Mouse (Mus musculus) heart, embryonic 10.5 days (tissue): ENCODE results near the gene Gata5. TPM values are rescaled to one million over a fixed set of nuclear protein-coding genes. Genes with fewer than 3 reads are reported as not detected.

Experiments used
- DNase-seq: peaks from one replicate; pipeline ENCODE4 v3.0.0-alpha.2; 2017; ENCODE audit warnings: low spot score
- H3K27ac ChIP-seq: fragments of 300-500 bp; sonication (generic); 2 replicates; pipeline ENCODE4 v1.5.1; 2016; ENCODE audit warnings: mild to moderate bottlenecking
- H3K27me3 ChIP-seq: fragments of 300-500 bp; sonication (generic); 2 replicates; pipeline ENCODE4 v1.6.1; 2016; ENCODE audit warnings: mild to moderate bottlenecking; ENCODE audit not compliant: poor library complexity, insufficient read depth, severe bottlenecking
- H3K36me3 ChIP-seq: fragments of 300-500 bp; sonication (generic); 2 replicates; pipeline ENCODE4 v1.6.1; 2016; ENCODE audit warnings: mild to moderate bottlenecking, moderate library complexity
- H3K4me1 ChIP-seq: fragments of 300-500 bp; sonication (generic); 2 replicates; pipeline ENCODE4 v1.6.1; 2016; ENCODE audit warnings: mild to moderate bottlenecking
- H3K4me3 ChIP-seq: fragments of 300-500 bp; sonication (generic); 2 replicates; pipeline ENCODE4 v1.5.1; 2016; ENCODE audit warnings: mild to moderate bottlenecking, moderate library complexity
- H3K9me3 ChIP-seq: fragments of 300-500 bp; sonication (generic); 2 replicates; pipeline ENCODE4 v1.6.1; 2016; ENCODE audit warnings: mild to moderate bottlenecking, moderate library complexity
- WGBS: fragments of 180-500 bp; shearing (Covaris S2); methylation state at CpG from one replicate; pipeline ENCODE4 v1.1.7; 2016; 5-methylcytosine and 5-hydroxymethylcytosine counted together
- polyA plus RNA-seq: library from polyadenylated mRNA; unstranded; fragments of >200 nt; fragmentation: Nextera tagmentation; extraction: Ambion mirVana; gene quantifications from 2 replicates; pipeline ENCODE4 v1.2.1, GENCODE M21; 2016

Gata5 gene
- polyA plus RNA-seq, 1 experiment from 2014 or later: 41.3 TPM

GRCm38 (mm10) chr2:180341229-180341628, 6.7 kb upstream of the Gata5 start:
- Histone ChIP-seq H3K27ac (peak overlapping the region; percentile 97), H3K9me3 (no peaks in the 10 kb centered on the region), H3K27me3 (no peaks in the 10 kb centered on the region), H3K36me3 (no peaks in the 10 kb centered on the region), H3K4me3 (peak overlapping the region; percentile 51), H3K4me1 (peaks cover 98% of the 10 kb centered on the region)
- peak; percentile 89 for DNase-seq
- 4% methylated on average over 8 of the region's 8 CpGs for WGBS

- peak; percentile 91 for DNase-seq
- Histone ChIP-seq H3K9me3 (no peaks in the 10 kb centered on the region), H3K36me3 (no peaks in the 10 kb centered on the region), H3K27me3 (no peaks in the 10 kb centered on the region), H3K27ac (peak overlapping the region; percentile 97), H3K4me3 (peak overlapping the region; percentile 51), H3K4me1 (peaks cover 100% of the 10 kb centered on the region)
- WGBS: 10% methylated on average over 11 of the region's 11 CpGs
These were observed 5.4 kb upstream of the Gata5 start for GRCm38 (mm10) chr2:180339886-180340285.

GRCm38 (mm10) chr2:180333778-180334550, 535 bp downstream of the Gata5 start:
- Histone ChIP-seq H3K4me1 (peaks cover 76% of the 10 kb centered on the region), H3K27me3 (peaks cover 13% of the 10 kb centered on the region; the same call in 1 of the 2 replicates)
- WGBS: under 1% methylated on average over 69 of the region's 69 CpGs

GRCm38 (mm10) chr2:180329466-180329865, 5.0 kb downstream of the Gata5 start:
- peaks cover 77% of the 10 kb centered on the region for H3K36me3 ChIP-seq
- 95% methylated on average over 1 of the region's 1 CpGs for whole genome bisulfite sequencing

More at GRCm38 (mm10) chr2:180333778-180334550, 535 bp downstream of the Gata5 start:
- H3K9me3 ChIP-seq: no peaks in the 10 kb centered on the region
- DNase-seq: no peak
- H3K4me3 ChIP-seq: peak overlapping the region; percentile 92
- peak overlapping the region; percentile 97 for H3K27ac ChIP-seq
- peaks cover 32% of the 10 kb centered on the region for H3K36me3 ChIP-seq

GRCm38 (mm10) chr2:180322674-180323355, 11.7 kb downstream of the Gata5 start:
- Histone ChIP-seq H3K9me3 (no peaks in the 10 kb centered on the region), H3K4me3 (peak overlapping the region; percentile 43), H3K27ac (peak overlapping the region; percentile 83), H3K27me3 (no peaks in the 10 kb centered on the region), H3K4me1 (peaks cover 79% of the 10 kb centered on the region), H3K36me3 (peaks cover 37% of the 10 kb centered on the region)
- DNase-seq: peak; percentile 89
- 4% methylated on average over 14 of the region's 14 CpGs for WGBS

More at GRCm38 (mm10) chr2:180329466-180329865, 5.0 kb downstream of the Gata5 start:
- Histone ChIP-seq H3K4me3 (peak overlapping the region; percentile 92; the same call in 1 of the 2 replicates), H3K9me3 (no peaks in the 10 kb centered on the region), H3K27ac (0 out of 2 replicates have a peak overlapping the region, but pooled peaks have one; percentile 36), H3K4me1 (peaks cover 70% of the 10 kb centered on the region), H3K27me3 (peaks cover 13% of the 10 kb centered on the region; the same call in 1 of the 2 replicates)
- DNase-seq: no peak

GRCm38 (mm10) chr2:180320216-180320615, 14.3 kb downstream of the Gata5 start:
- H3K9me3 ChIP-seq: no peaks in the 10 kb centered on the region
- no peak for DNase-seq
- peak overlapping the region; percentile 86; the same call in 1 of the 2 replicates for H3K27ac ChIP-seq
- 60% methylated on average over 4 of the region's 4 CpGs for WGBS
- H3K4me3 ChIP-seq: no peak overlapping the region
- peaks cover 77% of the 10 kb centered on the region for H3K4me1 ChIP-seq
- H3K27me3 ChIP-seq: no peaks in the 10 kb centered on the region
- peaks cover 11% of the 10 kb centered on the region for H3K36me3 ChIP-seq

GRCm38 (mm10) chr2:180317591-180317990, 16.9 kb downstream of the Gata5 start:
- 55% methylated on average over 7 of the region's 7 CpGs for WGBS
- no peaks in the 10 kb centered on the region for H3K27me3 ChIP-seq
- H3K9me3 ChIP-seq: no peaks in the 10 kb centered on the region
- H3K27ac ChIP-seq: peak overlapping the region; percentile 86
- DNase-seq: no peak
- no peaks in the 10 kb centered on the region for H3K36me3 ChIP-seq
- no peak overlapping the region for H3K4me3 ChIP-seq
- peaks cover 52% of the 10 kb centered on the region for H3K4me1 ChIP-seq

- Histone ChIP-seq H3K4me3 (no peak overlapping the region), H3K27me3 (no peaks in the 10 kb centered on the region), H3K4me1 (peaks cover 53% of the 10 kb centered on the region), H3K27ac (peak overlapping the region; percentile 43; the same call in 1 of the 2 replicates), H3K9me3 (no peaks in the 10 kb centered on the region), H3K36me3 (no peaks in the 10 kb centered on the region)
- WGBS: 94% methylated on average over 2 of the region's 2 CpGs
- no peak for DNase-seq
These were observed 20.2 kb downstream of the Gata5 start for GRCm38 (mm10) chr2:180314292-180314691.

- 39% methylated on average over 4 of the region's 4 CpGs for WGBS
- H3K4me1 ChIP-seq: peaks cover 47% of the 10 kb centered on the region
- peak overlapping the region; percentile 76 for H3K27ac ChIP-seq
These were observed 23.4 kb downstream of the Gata5 start for GRCm38 (mm10) chr2:180311147-180311546.

GRCm38 (mm10) chr2:180307680-180308079, 26.8 kb downstream of the Gata5 start:
- WGBS: 38% methylated on average over 2 of the region's 2 CpGs
- no peaks in the 10 kb centered on the region for H3K36me3 ChIP-seq
- no peaks in the 10 kb centered on the region for H3K27me3 ChIP-seq
- no peaks in the 10 kb centered on the region for H3K9me3 ChIP-seq
- DNase-seq: no peak
- H3K27ac ChIP-seq: peak overlapping the region; percentile 11; the same call in 1 of the 2 replicates
- H3K4me3 ChIP-seq: no peak overlapping the region
- H3K4me1 ChIP-seq: peaks cover 58% of the 10 kb centered on the region

More at GRCm38 (mm10) chr2:180311147-180311546, 23.4 kb downstream of the Gata5 start:
- Histone ChIP-seq H3K36me3 (no peaks in the 10 kb centered on the region), H3K4me3 (no peak overlapping the region), H3K27me3 (no peaks in the 10 kb centered on the region), H3K9me3 (no peaks in the 10 kb centered on the region)
- no peak for DNase-seq

- 80% methylated on average over 8 of the region's 8 CpGs for WGBS
- DNase-seq: no peak
- H3K27me3 ChIP-seq: no peaks in the 10 kb centered on the region
- H3K4me1 ChIP-seq: peaks cover 51% of the 10 kb centered on the region
- H3K27ac ChIP-seq: peak overlapping the region; percentile 29; the same call in 1 of the 2 replicates
- H3K36me3 ChIP-seq: no peaks in the 10 kb centered on the region
- H3K4me3 ChIP-seq: no peak overlapping the region
- H3K9me3 ChIP-seq: no peaks in the 10 kb centered on the region
These were observed 27.9 kb downstream of the Gata5 start for GRCm38 (mm10) chr2:180306423-180307168.

- no peak for DNase-seq
- Histone ChIP-seq H3K36me3 (no peaks in the 10 kb centered on the region), H3K27ac (no peak overlapping the region), H3K9me3 (no peaks in the 10 kb centered on the region), H3K4me3 (no peak overlapping the region), H3K27me3 (no peaks in the 10 kb centered on the region), H3K4me1 (peaks cover 50% of the 10 kb centered on the region)
- WGBS: 76% methylated on average over 2 of the region's 2 CpGs
These were observed 28.5 kb downstream of the Gata5 start for GRCm38 (mm10) chr2:180306009-180306408.
